Mouse (Mus musculus): ENCODE data around the gene Brca1.

- TF ChIP-seq CTCF (IDR thresholded peaks at IDR 0.05; ENCODE audit: extremely low read depth, insufficient read depth, low read length) (no peak), POLR2A (IDR thresholded peaks at IDR 0.05; ENCODE audit: extremely low read depth, insufficient read depth, low read length) (no peak)
Observed at GRCm38 (mm10) chr11:101471926-101472325, 79.8 kb downstream of the Brca1 start.

Data from cortical plate, adult 2 months (tissue).